Mouse (Mus musculus) macrophage (primary cell): ENCODE results near the gene Gnat1. TPM values are rescaled to one million over a fixed set of nuclear protein-coding genes. Genes with fewer than 3 reads are reported as not detected.
"Not testable (repeated sequence)": the region's sequence is repeated elsewhere in the genome, so short reads cannot be mapped to it uniquely, and the experiment has no call there.

Source experiments
- H3K27ac ChIP-seq: fragments of 350-480 bp; formaldehyde crosslinking; 2 replicates; pipeline ENCODE4 v1.9.0; 2021
- H3K36me3 ChIP-seq: fragments of 350-480 bp; formaldehyde crosslinking; 2 replicates; pipeline ENCODE4 v1.9.0; 2021; ENCODE audit errors: inconsistent target
- H3K4me3 ChIP-seq: fragments of 350-480 bp; formaldehyde crosslinking; 2 replicates; pipeline ENCODE4 v1.9.0; 2021; ENCODE audit errors: inconsistent target
- H3K79me2 ChIP-seq: fragments of 350-480 bp; formaldehyde crosslinking; 2 replicates; pipeline ENCODE4 v1.9.0; 2021; ENCODE audit errors: inconsistent target
- WGBS: methylation state at CpG from one replicate; pipeline ENCODE4 v1.1.7; 2026; ENCODE audit warnings: inconsistent platforms; ENCODE audit not compliant: missing documents; 5-methylcytosine and 5-hydroxymethylcytosine counted together
- polyA plus RNA-seq: library from polyadenylated mRNA; stranded (reverse); fragments of 250-400 nt; gene quantifications from 3 replicates; pipeline ENCODE4 v1.2.4, GENCODE M21; 2018; ENCODE audit warnings: inconsistent platforms

Gnat1 gene
- polyA plus RNA-seq, 1 experiment from 2014 or later, result not detected

- no peak overlapping the region for H3K4me3 ChIP-seq
- 72% methylated on average over 7 of the region's 7 CpGs for WGBS
- no peaks in the 10 kb centered on the region for H3K36me3 ChIP-seq
- no peak overlapping the region for H3K27ac ChIP-seq
- H3K79me2 ChIP-seq, result no peaks in the 10 kb centered on the region
Observed at GRCm38 (mm10) chr9:107694627-107695026, 15.1 kb upstream of the Gnat1 start.

DNA sequence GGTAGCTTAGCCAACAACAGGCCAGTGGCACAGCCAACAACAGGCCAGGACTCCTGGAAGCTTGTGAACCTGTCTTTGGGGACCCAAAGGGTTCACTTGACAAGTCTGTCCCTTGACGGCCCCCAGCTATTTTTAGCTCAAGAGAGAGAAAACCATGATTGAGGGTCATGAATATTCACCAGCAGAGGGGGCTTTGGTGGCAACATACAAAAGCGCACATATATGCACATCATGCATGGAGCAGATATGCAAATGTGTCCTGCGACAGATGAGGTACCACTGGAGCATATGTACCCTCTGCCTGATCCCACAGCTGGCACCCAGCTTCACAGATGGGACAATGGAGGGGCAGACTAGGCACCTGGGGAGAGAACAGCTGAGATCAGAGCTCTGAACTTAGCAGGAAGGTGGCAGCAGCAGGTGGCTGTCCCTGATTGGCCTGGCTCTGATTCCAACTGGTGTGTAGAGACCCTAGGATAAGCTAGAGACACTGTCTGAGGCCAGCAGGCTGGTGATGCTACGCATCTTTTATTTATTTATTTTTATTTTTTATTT, 14.0 kb upstream of the Gnat1 start:
- H3K4me3 ChIP-seq, result no peak overlapping the region
- WGBS, result 76% methylated on average over 4 of the region's 4 CpGs
- H3K79me2 ChIP-seq, result no peaks in the 10 kb centered on the region
- H3K36me3 ChIP-seq, result no peaks in the 10 kb centered on the region
- H3K27ac ChIP-seq, result no peak overlapping the region

- WGBS, result 89% methylated on average over 5 of the region's 5 CpGs
- no peak overlapping the region for H3K4me3 ChIP-seq
- H3K27ac ChIP-seq, result no peak overlapping the region
- H3K36me3 ChIP-seq, result no peaks in the 10 kb centered on the region
- no peaks in the 10 kb centered on the region for H3K79me2 ChIP-seq
Observed at GRCm38 (mm10) chr9:107692785-107693184, 13.3 kb upstream of the Gnat1 start.

DNA sequence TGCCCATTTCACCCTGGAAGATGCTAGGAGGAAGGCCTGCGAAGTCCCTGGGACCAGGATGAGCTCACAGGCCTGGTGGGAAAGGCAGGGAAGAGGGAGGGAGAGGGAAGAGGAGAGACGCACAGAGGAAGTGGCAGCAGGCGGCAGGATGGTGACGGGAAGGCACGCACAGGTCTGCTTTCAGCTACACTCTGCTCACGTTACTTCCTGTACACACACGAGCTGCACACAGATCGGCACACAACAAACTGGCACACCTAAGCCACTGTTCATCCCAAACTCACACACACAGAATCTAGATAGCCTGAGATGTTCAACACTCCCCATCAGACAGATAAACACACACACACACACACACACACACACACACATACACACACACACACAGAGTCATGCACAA, 10.9 kb upstream of the Gnat1 start:
- Histone ChIP-seq H3K36me3 (no peaks in the 10 kb centered on the region), H3K4me3 (no peak overlapping the region), H3K79me2 (no peaks in the 10 kb centered on the region), H3K27ac (no peak overlapping the region)
- 28% methylated on average over 8 of the region's 8 CpGs for WGBS

DNA sequence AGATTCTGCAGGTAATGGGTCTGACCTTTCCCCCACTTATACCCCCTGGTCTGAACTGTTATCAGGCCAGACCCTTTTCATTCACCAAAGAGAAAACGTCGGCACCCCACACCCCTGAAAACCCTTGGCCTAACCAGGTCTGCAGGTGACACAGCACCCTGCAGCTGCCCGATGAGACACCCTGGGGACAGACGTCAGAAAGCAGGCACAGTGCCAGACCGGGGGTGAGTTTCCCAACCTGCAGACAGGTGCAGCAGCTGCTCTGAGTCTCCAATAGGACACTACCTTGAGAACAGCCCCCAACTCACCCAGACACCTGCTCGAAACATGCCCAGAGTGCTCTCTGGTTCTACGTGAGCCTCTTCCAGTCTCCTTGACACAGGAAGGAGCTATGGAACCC, 9.4 kb upstream of the Gnat1 start:
- no peaks in the 10 kb centered on the region for H3K79me2 ChIP-seq
- no peak overlapping the region for H3K27ac ChIP-seq
- no peak overlapping the region for H3K4me3 ChIP-seq
- 79% methylated on average over 7 of the region's 7 CpGs for WGBS
- no peaks in the 10 kb centered on the region for H3K36me3 ChIP-seq

GRCm38 (mm10) chr9:107688415-107688814, 8.9 kb upstream of the Gnat1 start:
- 86% methylated on average over 5 of the region's 5 CpGs for WGBS
- Histone ChIP-seq H3K27ac (no peak overlapping the region), H3K4me3 (no peak overlapping the region), H3K79me2 (no peaks in the 10 kb centered on the region), H3K36me3 (no peaks in the 10 kb centered on the region)

- H3K79me2 ChIP-seq, result no peaks in the 10 kb centered on the region
- no peak overlapping the region for H3K27ac ChIP-seq
- WGBS, result 38% methylated on average over 17 of the region's 17 CpGs
- H3K4me3 ChIP-seq, result no peak overlapping the region
- H3K36me3 ChIP-seq, result no peaks in the 10 kb centered on the region
Observed at GRCm38 (mm10) chr9:107685231-107685981, 5.9 kb upstream of the Gnat1 start.

GRCm38 (mm10) chr9:107682405-107682804, 2.9 kb upstream of the Gnat1 start:
- WGBS, result 90% methylated on average over 20 of the region's 20 CpGs
- H3K27ac ChIP-seq, result no peak overlapping the region
- H3K79me2 ChIP-seq, result no peaks in the 10 kb centered on the region
- no peak overlapping the region for H3K4me3 ChIP-seq
- H3K36me3 ChIP-seq, result no peaks in the 10 kb centered on the region

- H3K27ac ChIP-seq, result no peak overlapping the region
- H3K4me3 ChIP-seq, result no peak overlapping the region
- 100% methylated on average over 2 of the region's 2 CpGs for WGBS
- H3K36me3 ChIP-seq, result no peaks in the 10 kb centered on the region
- no peaks in the 10 kb centered on the region for H3K79me2 ChIP-seq
Observed at GRCm38 (mm10) chr9:107678861-107679260, 651 bp downstream of the Gnat1 start.

- H3K27ac ChIP-seq, H3K4me3 ChIP-seq, H3K79me2 ChIP-seq, H3K36me3 ChIP-seq: not testable (repeated sequence)
- 40% methylated on average over 12 of the region's 14 CpGs for WGBS
Observed at GRCm38 (mm10) chr9:107677819-107678526, 1.5 kb downstream of the Gnat1 start.

- Histone ChIP-seq H3K27ac (no peak overlapping the region), H3K79me2 (no peaks in the 10 kb centered on the region), H3K36me3 (no peaks in the 10 kb centered on the region), H3K4me3 (no peak overlapping the region)
- 26% methylated on average over 17 of the region's 17 CpGs for WGBS
Observed at GRCm38 (mm10) chr9:107677091-107677784, 2.3 kb downstream of the Gnat1 start.

- no peak overlapping the region for H3K27ac ChIP-seq
- no peak overlapping the region for H3K4me3 ChIP-seq
- H3K36me3 ChIP-seq, result no peaks in the 10 kb centered on the region
- WGBS, result 6% methylated on average over 24 of the region's 25 CpGs
- no peaks in the 10 kb centered on the region for H3K79me2 ChIP-seq
Observed at GRCm38 (mm10) chr9:107676302-107676701, 3.2 kb downstream of the Gnat1 start.

- Histone ChIP-seq H3K36me3 (no peaks in the 10 kb centered on the region), H3K4me3 (no peak overlapping the region), H3K79me2 (no peaks in the 10 kb centered on the region), H3K27ac (no peak overlapping the region)
- under 1% methylated on average over 39 of the region's 39 CpGs for whole genome bisulfite sequencing
Observed at GRCm38 (mm10) chr9:107675671-107676301, 3.7 kb downstream of the Gnat1 start.

- 85% methylated on average over 9 of the region's 9 CpGs for WGBS
- no peaks in the 10 kb centered on the region for H3K79me2 ChIP-seq
- no peak overlapping the region for H3K27ac ChIP-seq
- H3K4me3 ChIP-seq, result no peak overlapping the region
- H3K36me3 ChIP-seq, result no peaks in the 10 kb centered on the region
Observed at GRCm38 (mm10) chr9:107674609-107675429, 4.7 kb downstream of the Gnat1 start.
